In genomic region chr12:111694271-111694781, GRCm38 (mm10) we compare ENCODE assay signal across 8 mouse cellular contexts. TPM values are rescaled to one million over a fixed set of nuclear protein-coding genes. Genes with fewer than 3 reads are reported as not detected.
DNase-seq lines count a peak whose midpoint lies in the region; ATAC-seq lines count a peak whose summit lies in the region.

No protein-coding gene starts in this region.

- peaks cover 27% of the 10 kb centered on the region for H3K4me1 ChIP-seq in kidney, embryonic 14.5 days (ENCODE audit: control insufficient read depth, insufficient read depth, low read length)
- peaks cover 18% of the 10 kb centered on the region for H3K4me1 ChIP-seq in embryonic facial prominence, embryonic 11.5 days (ENCODE audit: control insufficient read depth, insufficient read depth, low read length)
- peaks cover 55% of the 10 kb centered on the region for H3K4me1 ChIP-seq in midbrain, embryonic 14.5 days (ENCODE audit: control insufficient read depth, insufficient read depth, low read length)

- H3K27ac ChIP-seq in kidney, embryonic 14.5 days (ENCODE audit: low read depth, low read length), result peak overlapping the region; percentile 79; the same call in 1 of the 2 replicates
- peak overlapping the region; percentile 75 for H3K27ac ChIP-seq in embryonic facial prominence, embryonic 11.5 days (replicated peaks; ENCODE audit: low read depth, low read length)
- H3K27ac ChIP-seq in midbrain, embryonic 14.5 days (replicated peaks; ENCODE audit: low read depth, low read length), result peak overlapping the region; percentile 91

- H3K4me3 ChIP-seq in kidney, embryonic 14.5 days (ENCODE audit: low read length), result no peak overlapping the region
- H3K4me3 ChIP-seq in embryonic facial prominence, embryonic 11.5 days (ENCODE audit: low read depth, low read length), result no peak overlapping the region
- H3K4me3 ChIP-seq in midbrain, embryonic 14.5 days (replicated peaks; ENCODE audit: low read depth, low read length), result no peak overlapping the region

- peak overlapping the region; percentile 18; the same call in 1 of the 2 replicates for H3K9ac ChIP-seq in kidney, embryonic 14.5 days (ENCODE audit: low read depth, low read length)
- peak overlapping the region; percentile 35 for H3K9ac ChIP-seq in embryonic facial prominence, embryonic 11.5 days (replicated peaks; ENCODE audit: low read length)
- H3K9ac ChIP-seq in midbrain, embryonic 14.5 days (replicated peaks; ENCODE audit: low read length), result peak overlapping the region; percentile 26; the same call in 1 of the 2 replicates

- DNase-seq in kidney, postnatal 10 days, result no peak
- peak; percentile 47 for DNase-seq in embryonic facial prominence, embryonic 11.5 days (ENCODE audit: low spot score)
- DNase-seq in midbrain, embryonic 14.5 days, result no peak
- no peak for DNase-seq in yolk sac, embryonic 10.5 days (ENCODE audit: low spot score)
- no peak for DNase-seq in spleen, postnatal 14 days (ENCODE audit: low spot score in 2 of 2)
- no peak for DNase-seq in layer of hippocampus, postnatal 36 days

- 11% methylated on average over 12 of the region's 12 CpGs for WGBS in kidney, embryonic 14.5 days
- 5% methylated on average over 12 of the region's 12 CpGs for WGBS in embryonic facial prominence, embryonic 11.5 days
- 2% methylated on average over 12 of the region's 12 CpGs for WGBS in midbrain, embryonic 14.5 days

- H3K9me3 ChIP-seq in kidney, embryonic 14.5 days (ENCODE audit: control insufficient read depth, low read length), result no peaks in the 10 kb centered on the region
- no peaks in the 10 kb centered on the region for H3K9me3 ChIP-seq in embryonic facial prominence, embryonic 11.5 days (replicated peaks; ENCODE audit: control insufficient read depth, low read length)
- no peaks in the 10 kb centered on the region for H3K9me3 ChIP-seq in midbrain, embryonic 14.5 days (ENCODE audit: control insufficient read depth, low read length)

- no peaks in the 10 kb centered on the region for H3K27me3 ChIP-seq in kidney, embryonic 14.5 days (ENCODE audit: control insufficient read depth, insufficient read depth, low read length)
- H3K27me3 ChIP-seq in embryonic facial prominence, embryonic 11.5 days (ENCODE audit: control insufficient read depth, insufficient read depth, low read length), result no peaks in the 10 kb centered on the region
- H3K27me3 ChIP-seq in midbrain, embryonic 14.5 days (ENCODE audit: control insufficient read depth, insufficient read depth, low read length), result no peaks in the 10 kb centered on the region

- peak; percentile 14; the same call in 1 of the 2 replicates for ATAC-seq in kidney, embryonic 14.5 days (ENCODE audit: low FRiP score, low TSS enrichment)
- ATAC-seq in embryonic facial prominence, embryonic 11.5 days (replicated peaks; ENCODE audit: insufficient number of reproducible peaks, low FRiP score, low TSS enrichment, low read depth), result peak; percentile 15
- peak; percentile 47 for ATAC-seq in inflammation-experienced regulatory T-cells, adult 6 months
- peak; percentile 17 for ATAC-seq in midbrain, embryonic 14.5 days (ENCODE audit: low FRiP score, low TSS enrichment)

- no peak overlapping the region; the same call in 1 of the 2 replicates for H3K4me2 ChIP-seq in kidney, embryonic 14.5 days (replicated peaks; ENCODE audit: low read depth, low read length)
- H3K4me2 ChIP-seq in embryonic facial prominence, embryonic 11.5 days (ENCODE audit: low read depth, low read length), result peak overlapping the region; percentile 22; the same call in 1 of the 2 replicates
- H3K4me2 ChIP-seq in midbrain, embryonic 14.5 days (ENCODE audit: low read length), result peak overlapping the region; percentile 20

- H3K36me3 ChIP-seq in kidney, embryonic 14.5 days (ENCODE audit: control insufficient read depth, insufficient read depth, low read length), result no peaks in the 10 kb centered on the region
- no peaks in the 10 kb centered on the region for H3K36me3 ChIP-seq in embryonic facial prominence, embryonic 11.5 days (replicated peaks; ENCODE audit: control insufficient read depth, insufficient read depth, low read depth, low read length)
- H3K36me3 ChIP-seq in midbrain, embryonic 14.5 days (ENCODE audit: control insufficient read depth, insufficient read depth, low read length), result no peaks in the 10 kb centered on the region

RNA-seq across cellular contexts. Expression of gene Trmt61a, which starts 16.4 kb away (rescaled TPM):
- polyA plus RNA-seq in kidney, embryonic 14.5 days (2014; fragmentation: Nextera tagmentation; extraction: Ambion mirVana), result 6.7 and 11.9 TPM in 2 replicates
- polyA plus RNA-seq in embryonic facial prominence, embryonic 11.5 days (2014; fragmentation: Nextera tagmentation; extraction: Ambion mirVana), result 3.8 and 5.4 TPM in 2 replicates
- polyA plus RNA-seq in inflammation-experienced regulatory T-cells, adult 6 months (2017; shearing (Covaris generic)), result 1 to 10 TPM; 3.2 to 4.4 (median 3.3) TPM
- polyA plus RNA-seq in midbrain, embryonic 14.5 days (2014; fragmentation: Nextera tagmentation; extraction: Ambion mirVana), result 7.0 and 8.0 TPM in 2 replicates
- 10 to 100 TPM; 16.1 to 17.4 TPM for total RNA-seq in layer of hippocampus, postnatal 36 days (2021)

RNA-seq across cellular contexts. Expression of gene Bag5, which starts 18.7 kb away (rescaled TPM):
- polyA plus RNA-seq in kidney, embryonic 14.5 days (2014; fragmentation: Nextera tagmentation; extraction: Ambion mirVana), result 45.2 and 49.7 TPM in 2 replicates
- 56.8 and 59.8 TPM in 2 replicates for polyA plus RNA-seq in embryonic facial prominence, embryonic 11.5 days (2014; fragmentation: Nextera tagmentation; extraction: Ambion mirVana)
- polyA plus RNA-seq in inflammation-experienced regulatory T-cells, adult 6 months (2017; shearing (Covaris generic)), result 10 to 100 TPM; 22.0 to 40.1 (median 36.7) TPM
- 67.3 and 72.9 TPM in 2 replicates for polyA plus RNA-seq in midbrain, embryonic 14.5 days (2014; fragmentation: Nextera tagmentation; extraction: Ambion mirVana)
- 10 to 100 TPM; 50.1 to 51.3 TPM for total RNA-seq in layer of hippocampus, postnatal 36 days (2021)

RNA-seq across cellular contexts. Expression of gene Apopt1, which starts 18.7 kb away (rescaled TPM):
- 63.1 and 63.4 TPM in 2 replicates for polyA plus RNA-seq in kidney, embryonic 14.5 days (2014; fragmentation: Nextera tagmentation; extraction: Ambion mirVana)
- 55.2 and 57.7 TPM in 2 replicates for polyA plus RNA-seq in embryonic facial prominence, embryonic 11.5 days (2014; fragmentation: Nextera tagmentation; extraction: Ambion mirVana)
- 10 to 100 TPM; 55.8 to 85.0 (median 74.3) TPM for polyA plus RNA-seq in inflammation-experienced regulatory T-cells, adult 6 months (2017; shearing (Covaris generic))
- polyA plus RNA-seq in midbrain, embryonic 14.5 days (2014; fragmentation: Nextera tagmentation; extraction: Ambion mirVana), result 57.6 and 66.0 TPM in 2 replicates
- total RNA-seq in layer of hippocampus, postnatal 36 days (2021), result 10 to 100 TPM; 35.7 to 37.9 TPM

RNA-seq across cellular contexts. Expression of gene Ckb, which starts 22.2 kb away (rescaled TPM):
- polyA plus RNA-seq in kidney, embryonic 14.5 days (2014; fragmentation: Nextera tagmentation; extraction: Ambion mirVana), result 81.5 and 88.5 TPM in 2 replicates
- 450 and 485 TPM in 2 replicates for polyA plus RNA-seq in embryonic facial prominence, embryonic 11.5 days (2014; fragmentation: Nextera tagmentation; extraction: Ambion mirVana)
- polyA plus RNA-seq in inflammation-experienced regulatory T-cells, adult 6 months (2017; shearing (Covaris generic)), result 10 to 100 TPM; 24.2 to 37.2 (median 31.8) TPM
- 1,414 and 1,526 TPM in 2 replicates for polyA plus RNA-seq in midbrain, embryonic 14.5 days (2014; fragmentation: Nextera tagmentation; extraction: Ambion mirVana)
- 1,000 to 10,000 TPM; 1,201 to 1,207 TPM for total RNA-seq in layer of hippocampus, postnatal 36 days (2021)
